Mouse (Mus musculus) CH12.LX (cell line): ENCODE measurements around the gene Xrcc4.

ENCODE experiments used
- CTCF ChIP-seq, 2 experiments: IDR thresholded peaks in 1 of 2; conservative IDR thresholded peaks in 1 of 2; 2 replicates each; pipeline ENCODE4 v1.5.1; 2011 to 2012; ENCODE audit warnings: low read depth in 2 of 2, low read length in 2 of 2, improper control_type of control experiment in 1 of 2, inconsistent platforms in 1 of 2, mild to moderate bottlenecking in 1 of 2, moderate library complexity in 1 of 2
- EP300 ChIP-seq: IDR thresholded peaks from 2 replicates; pipeline ENCODE4 v1.6.1; 2011; ENCODE audit warnings: low read length, improper control_type of control experiment
- MAFK ChIP-seq: IDR thresholded peaks from 2 replicates; pipeline ENCODE4 v1.6.1; 2011; ENCODE audit warnings: low read length, improper control_type of control experiment; ENCODE audit not compliant: insufficient replicate concordance
- MAX ChIP-seq: IDR thresholded peaks from 2 replicates; pipeline ENCODE4 v1.6.1; 2011; ENCODE audit warnings: low read length, improper control_type of control experiment
- MYC ChIP-seq: IDR thresholded peaks from 2 replicates; pipeline ENCODE4 v1.6.1; 2011; ENCODE audit warnings: low read depth, mild to moderate bottlenecking, improper control_type of control experiment, low read length
- NELFE ChIP-seq: IDR thresholded peaks from 2 replicates; pipeline ENCODE4 v1.6.1; 2011; ENCODE audit warnings: low read depth, low read length, improper control_type of control experiment
- POLR2A ChIP-seq: IDR thresholded peaks from 2 replicates; pipeline ENCODE4 v1.6.1; 2011; ENCODE audit warnings: low read depth, mild to moderate bottlenecking, improper control_type of control experiment, low read length
- SMC3 ChIP-seq: IDR thresholded peaks from 2 replicates; pipeline ENCODE4 v1.6.1; 2011; ENCODE audit warnings: low read depth, low read length, improper control_type of control experiment
- TCF12 ChIP-seq: IDR thresholded peaks from 2 replicates; pipeline ENCODE4 v1.6.1; 2014; ENCODE audit warnings: low read depth, mild to moderate bottlenecking, inconsistent platforms, low read length, improper control_type of control experiment
- USF2 ChIP-seq: conservative IDR thresholded peaks from 2 replicates; pipeline ENCODE4 v1.6.1; 2011; ENCODE audit warnings: low read depth, low read length, improper control_type of control experiment
- ZMIZ1 ChIP-seq: IDR thresholded peaks from 2 replicates; pipeline ENCODE4 v1.6.1; 2012; ENCODE audit warnings: low read depth, mild to moderate bottlenecking, inconsistent platforms, low read length, improper control_type of control experiment

- no peak for TF ChIP-seq MYC
- TF ChIP-seq EP300 = no peak
- TF ChIP-seq MAFK = no peak
- no peak for TF ChIP-seq ZMIZ1
- no peak for TF ChIP-seq MAX
- TF ChIP-seq POLR2A = no peak
- TF ChIP-seq USF2 = no peak
- TF ChIP-seq CTCF (conservative IDR thresholded peaks at IDR 0.05 in 1 of 2, IDR thresholded peaks at IDR 0.05 in 1 of 2; ENCODE audit: low read depth in 2 of 2, low read length in 2 of 2) = no peak
- no peak for TF ChIP-seq NELFE
- TF ChIP-seq TCF12 = no peak
- TF ChIP-seq SMC3 = no peak
These were observed 311.6 kb downstream of the Xrcc4 start for GRCm38 (mm10) chr13:89777764-89778163.
